In genomic region chr12:85262489-85262888, GRCm38 (mm10) we compare ENCODE assay signal across 10 mouse cellular contexts. TPM values are rescaled to one million over a fixed set of nuclear protein-coding genes. Genes with fewer than 3 reads are reported as not detected.
DNase-seq lines count a peak whose midpoint lies in the region; ATAC-seq and TF ChIP-seq lines count a peak whose summit lies in the region.
"Had no signal": no experiment of that assay in that cellular context is flagged by ENCODE, and none has a peak within 500 bp of the region (broad histone marks: within the 10 kb centered on the region; RNA-seq: fewer than 3 reads in every experiment).

No protein-coding gene starts in this region.

- TF ChIP-seq EP300 in stomach, postnatal 0 days (optimal IDR thresholded peaks at IDR 0.05), result no peak

- no peaks in the 10 kb centered on the region for H3K27me3 ChIP-seq in kidney, embryonic 15.5 days
- H3K27me3 ChIP-seq in hindbrain, embryonic 16.5 days (replicated peaks; ENCODE audit: control insufficient read depth, insufficient read depth, low read length), result no peaks in the 10 kb centered on the region
- H3K27me3 ChIP-seq in stomach, postnatal 0 days (ENCODE audit: control insufficient read depth, insufficient read depth, low read length), result no peaks in the 10 kb centered on the region
- H3K27me3 ChIP-seq: midbrain, embryonic 12.5 days had no signal

- peak; percentile 86 for ATAC-seq in kidney, embryonic 15.5 days (replicated peaks; ENCODE audit: low FRiP score)
- ATAC-seq in hindbrain, embryonic 16.5 days, result 0 out of 2 replicates have a peak, but pooled peaks have one; percentile 50
- peak; percentile 54; the same call in 1 of the 2 replicates for ATAC-seq in stomach, postnatal 0 days (ENCODE audit: low FRiP score, low TSS enrichment)

- TF ChIP-seq CTCF in stomach, postnatal 0 days (IDR thresholded peaks at IDR 0.05; ENCODE audit: low read depth), result no peak

- H3K9ac ChIP-seq in kidney, embryonic 15.5 days, result no peak overlapping the region
- no peak overlapping the region for H3K9ac ChIP-seq in hindbrain, embryonic 16.5 days (ENCODE audit: low read depth, low read length)
- no peak overlapping the region for H3K9ac ChIP-seq in stomach, postnatal 0 days (ENCODE audit: low read length)
- H3K9ac ChIP-seq: midbrain, embryonic 12.5 days had no signal

- H3K36me3 ChIP-seq in kidney, embryonic 15.5 days, result peaks cover 13% of the 10 kb centered on the region
- no peaks in the 10 kb centered on the region; the same call in 1 of the 2 replicates for H3K36me3 ChIP-seq in hindbrain, embryonic 16.5 days (ENCODE audit: control insufficient read depth, insufficient read depth, low read length)
- no peaks in the 10 kb centered on the region for H3K36me3 ChIP-seq in stomach, postnatal 0 days (ENCODE audit: control insufficient read depth, insufficient read depth, low read length)
- H3K36me3 ChIP-seq: midbrain, embryonic 12.5 days had no signal

- H3K27ac ChIP-seq in kidney, embryonic 15.5 days, result peak overlapping the region; percentile 65
- no peak overlapping the region for H3K27ac ChIP-seq in hindbrain, embryonic 16.5 days (ENCODE audit: low read depth, low read length)
- 0 out of 2 replicates have a peak overlapping the region, but pooled peaks have one; percentile 2 for H3K27ac ChIP-seq in stomach, postnatal 0 days (replicated peaks)
- H3K27ac ChIP-seq: midbrain, embryonic 12.5 days had no signal

- peaks cover 25% of the 10 kb centered on the region for H3K4me1 ChIP-seq in kidney, embryonic 15.5 days
- no peaks in the 10 kb centered on the region for H3K4me1 ChIP-seq in hindbrain, embryonic 16.5 days (ENCODE audit: control insufficient read depth, insufficient read depth, low read depth, low read length)
- H3K4me1 ChIP-seq in stomach, postnatal 0 days (replicated peaks; ENCODE audit: control insufficient read depth, insufficient read depth), result no peaks in the 10 kb centered on the region

- H3K9me3 ChIP-seq in kidney, embryonic 15.5 days (replicated peaks), result no peaks in the 10 kb centered on the region
- H3K9me3 ChIP-seq in hindbrain, embryonic 16.5 days (ENCODE audit: control insufficient read depth, low read length), result no peaks in the 10 kb centered on the region
- H3K9me3 ChIP-seq in stomach, postnatal 0 days (ENCODE audit: control insufficient read depth, low read length), result no peaks in the 10 kb centered on the region
- H3K9me3 ChIP-seq: midbrain, embryonic 12.5 days had no signal

- no peak for DNase-seq in kidney, postnatal 36 days
- peak; percentile 31 for DNase-seq in retina, postnatal 1 day
- DNase-seq in retina, embryonic 14.5 days (ENCODE audit: low spot score), result no peak
- DNase-seq in stomach, postnatal 0 days (ENCODE audit: low spot score), result no peak
- DNase-seq in urinary bladder, postnatal 36 days (ENCODE audit: low spot score in 2 of 2), result no peak
- no peak for DNase-seq in urinary bladder, postnatal 4 days (ENCODE audit: low spot score in 2 of 2)
- DNase-seq: cerebellum, adult 11 months had no signal

- WGBS in kidney, embryonic 15.5 days, result 28% methylated on average over 10 of the region's 10 CpGs
- WGBS in hindbrain, embryonic 16.5 days, result 44% methylated on average over 10 of the region's 10 CpGs
- 29% methylated on average over 10 of the region's 10 CpGs for WGBS in stomach, postnatal 0 days

- no peak overlapping the region for H3K4me3 ChIP-seq in kidney, embryonic 15.5 days (replicated peaks)
- no peak overlapping the region for H3K4me3 ChIP-seq in hindbrain, embryonic 16.5 days (ENCODE audit: low read length)
- no peak overlapping the region for H3K4me3 ChIP-seq in stomach, postnatal 0 days (ENCODE audit: low read depth, low read length)
- H3K4me3 ChIP-seq: midbrain, embryonic 12.5 days had no signal

- H3K4me2 ChIP-seq in kidney, embryonic 15.5 days, result no peak overlapping the region
- H3K4me2 ChIP-seq in hindbrain, embryonic 16.5 days (ENCODE audit: low read length), result no peak overlapping the region
- H3K4me2 ChIP-seq in stomach, postnatal 0 days (replicated peaks; ENCODE audit: low read depth), result no peak overlapping the region
- H3K4me2 ChIP-seq: midbrain, embryonic 12.5 days had no signal

RNA-seq across cellular contexts. Expression of gene Mlh3, which starts 7.9 kb away (rescaled TPM):
- 8.7 and 9.6 TPM in 2 replicates for polyA plus RNA-seq in kidney, embryonic 15.5 days (2015; fragmentation: Nextera tagmentation; extraction: Ambion mirVana)
- 7.6 and 8.7 TPM in 2 replicates for polyA plus RNA-seq in hindbrain, embryonic 16.5 days (2015; fragmentation: Nextera tagmentation; extraction: Ambion mirVana)
- 3.0 and 3.2 TPM in 2 replicates for polyA plus RNA-seq in stomach, postnatal 0 days (2015; fragmentation: Nextera tagmentation; extraction: Ambion mirVana)

RNA-seq across cellular contexts. Expression of gene Acyp1, which starts 25.7 kb away (rescaled TPM):
- 59.5 and 65.4 TPM in 2 replicates for polyA plus RNA-seq in kidney, embryonic 15.5 days (2015; fragmentation: Nextera tagmentation; extraction: Ambion mirVana)
- 47.1 and 58.4 TPM in 2 replicates for polyA plus RNA-seq in hindbrain, embryonic 16.5 days (2015; fragmentation: Nextera tagmentation; extraction: Ambion mirVana)
- 33.6 and 35.9 TPM in 2 replicates for polyA plus RNA-seq in stomach, postnatal 0 days (2015; fragmentation: Nextera tagmentation; extraction: Ambion mirVana)

RNA-seq across cellular contexts. Expression of gene Zc2hc1c, which starts 25.9 kb away (rescaled TPM):
- polyA plus RNA-seq in kidney, embryonic 15.5 days (2015; fragmentation: Nextera tagmentation; extraction: Ambion mirVana), result 2.8 and 3.4 TPM in 2 replicates
- polyA plus RNA-seq in hindbrain, embryonic 16.5 days (2015; fragmentation: Nextera tagmentation; extraction: Ambion mirVana), result 1.7 and 1.8 TPM in 2 replicates
- polyA plus RNA-seq in stomach, postnatal 0 days (2015; fragmentation: Nextera tagmentation; extraction: Ambion mirVana), result 0.76 and 0.93 TPM in 2 replicates

RNA-seq across cellular contexts. Expression of gene Eif2b2, which starts 43.2 kb away (rescaled TPM):
- 98.7 and 105 TPM in 2 replicates for polyA plus RNA-seq in kidney, embryonic 15.5 days (2015; fragmentation: Nextera tagmentation; extraction: Ambion mirVana)
- polyA plus RNA-seq in hindbrain, embryonic 16.5 days (2015; fragmentation: Nextera tagmentation; extraction: Ambion mirVana), result 80.1 and 82.3 TPM in 2 replicates
- 50.8 and 58.7 TPM in 2 replicates for polyA plus RNA-seq in stomach, postnatal 0 days (2015; fragmentation: Nextera tagmentation; extraction: Ambion mirVana)
